Mouse (Mus musculus) liver, embryonic 11.5 days (tissue): ENCODE data around the gene 9930021J03Rik. TPM values are rescaled to one million over a fixed set of nuclear protein-coding genes. Genes with fewer than 3 reads are reported as not detected.

Experiments
- ATAC-seq: fragments of 200-750 bp; cut with Nextera tagmentation; replicated peaks from 2 replicates; pipeline ENCODE4 v1.8.0; 2017; ENCODE audit warnings: moderate number of reproducible peaks, mild to moderate bottlenecking, moderate TSS enrichment, moderate library complexity; ENCODE audit not compliant: low FRiP score
- DNase-seq: peaks from one replicate; pipeline ENCODE4 v3.0.0-alpha.2; 2017; ENCODE audit warnings: low spot score
- H3K27ac ChIP-seq: fragments of 300-500 bp; sonication (generic); 2 replicates; pipeline ENCODE4 v1.5.1; 2014; ENCODE audit warnings: mild to moderate bottlenecking, low read depth, low read length, control low read depth
- H3K27me3 ChIP-seq: fragments of 300-500 bp; sonication (generic); replicated peaks from 2 replicates; pipeline ENCODE4 v1.6.1; 2014; ENCODE audit warnings: low read length, mixed read lengths; ENCODE audit not compliant: control insufficient read depth, insufficient read depth
- H3K36me3 ChIP-seq: fragments of 300-500 bp; sonication (generic); 2 replicates; pipeline ENCODE4 v1.6.1; 2014; ENCODE audit warnings: mild to moderate bottlenecking, low read length, moderate library complexity, mixed read lengths; ENCODE audit not compliant: control insufficient read depth, insufficient read depth
- H3K4me1 ChIP-seq: fragments of 300-500 bp; sonication (generic); replicated peaks from 2 replicates; pipeline ENCODE4 v1.6.1; 2014; ENCODE audit warnings: low read length, mixed read lengths; ENCODE audit not compliant: control insufficient read depth, insufficient read depth
- H3K4me2 ChIP-seq: fragments of 300-500 bp; sonication (generic); 2 replicates; pipeline ENCODE4 v1.6.1; 2014; ENCODE audit warnings: mild to moderate bottlenecking, control low read depth, moderate library complexity
- H3K4me3 ChIP-seq: fragments of 300-500 bp; sonication (generic); 2 replicates; pipeline ENCODE4 v1.5.1; 2014; ENCODE audit warnings: low read depth, low read length, control low read depth
- H3K9ac ChIP-seq: fragments of 300-500 bp; sonication (generic); 2 replicates; pipeline ENCODE4 v1.6.1; 2014; ENCODE audit warnings: low read depth, low read length, control low read depth
- H3K9me3 ChIP-seq: fragments of 300-500 bp; sonication (generic); 2 replicates; pipeline ENCODE4 v1.6.1; 2016; ENCODE audit warnings: low read length, inconsistent platforms, mixed read lengths; ENCODE audit not compliant: control insufficient read depth
- WGBS: fragments of 180-500 bp; shearing (Covaris S2); extraction: QIAGEN DNeasy Blood & Tissue Kit; methylation state at CpG from one replicate; pipeline ENCODE4 v1.1.7; 2014; 5-methylcytosine and 5-hydroxymethylcytosine counted together
- polyA plus RNA-seq: library from polyadenylated mRNA; unstranded; fragments of >200 nt; fragmentation: Nextera tagmentation; extraction: Ambion mirVana; gene quantifications from 2 replicates; pipeline ENCODE4 v1.2.1, GENCODE M21; 2014

Gene 9930021J03Rik
- polyA plus RNA-seq, 1 experiment from 2014 or later = 5.2 TPM

DNA sequence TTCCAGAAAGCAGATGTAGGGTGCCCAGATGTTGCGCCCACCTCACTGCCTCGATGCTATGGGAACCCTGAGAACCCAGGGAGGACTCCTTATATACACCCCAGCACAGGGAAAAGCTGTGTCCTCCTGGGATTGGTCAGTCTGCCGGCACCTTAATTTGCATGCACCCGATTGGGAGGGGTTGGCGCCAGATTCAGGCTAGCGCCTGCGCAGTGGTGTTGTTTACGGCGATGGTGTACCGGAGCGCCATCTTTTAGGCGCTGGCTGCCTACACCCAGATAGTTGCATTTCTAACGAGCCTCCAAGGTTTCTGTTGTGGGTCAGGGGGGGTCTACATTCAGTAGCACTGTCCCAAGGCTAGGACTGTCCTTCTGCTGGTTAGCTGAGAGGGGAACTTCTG is 133.1 kb downstream of the 9930021J03Rik start:
- Histone ChIP-seq H3K4me1 (no peaks in the 10 kb centered on the region), H3K27me3 (no peaks in the 10 kb centered on the region), H3K4me3 (no peak overlapping the region), H3K36me3 (no peaks in the 10 kb centered on the region), H3K9me3 (no peaks in the 10 kb centered on the region), H3K9ac (no peak overlapping the region), H3K27ac (no peak overlapping the region), H3K4me2 (no peak overlapping the region)
- DNase-seq (no peak), ATAC-seq (no peak)
- 93% methylated on average over 13 of the region's 13 CpGs for WGBS

- no peak overlapping the region for H3K9ac ChIP-seq
- DNase-seq (no peak), ATAC-seq (no peak)
- no peaks in the 10 kb centered on the region for H3K9me3 ChIP-seq
- no peak overlapping the region for H3K27ac ChIP-seq
- 81% methylated on average over 2 of the region's 2 CpGs for WGBS
- H3K4me2 ChIP-seq = no peak overlapping the region
- no peaks in the 10 kb centered on the region for H3K36me3 ChIP-seq
- H3K4me1 ChIP-seq = peaks cover 3% of the 10 kb centered on the region; the same call in 1 of the 2 replicates
- no peak overlapping the region for H3K4me3 ChIP-seq
- H3K27me3 ChIP-seq = no peaks in the 10 kb centered on the region
Observed at GRCm38 (mm10) chr19:29671160-29671559, 134.6 kb downstream of the 9930021J03Rik start.

GRCm38 (mm10) chr19:29670247-29670646 is 135.5 kb downstream of the 9930021J03Rik start:
- no peaks in the 10 kb centered on the region for H3K9me3 ChIP-seq
- peaks cover 3% of the 10 kb centered on the region; the same call in 1 of the 2 replicates for H3K4me1 ChIP-seq
- no peak overlapping the region for H3K9ac ChIP-seq
- DNase-seq = no peak
- ATAC-seq = no peak
- 82% methylated on average over 6 of the region's 6 CpGs for WGBS
- no peak overlapping the region for H3K4me2 ChIP-seq
- no peaks in the 10 kb centered on the region for H3K27me3 ChIP-seq
- no peak overlapping the region for H3K4me3 ChIP-seq
- H3K36me3 ChIP-seq = no peaks in the 10 kb centered on the region
- H3K27ac ChIP-seq = no peak overlapping the region

GRCm38 (mm10) chr19:29668135-29668534 is 137.7 kb downstream of the 9930021J03Rik start:
- Histone ChIP-seq H3K4me2 (no peak overlapping the region), H3K4me1 (peaks cover 3% of the 10 kb centered on the region; the same call in 1 of the 2 replicates), H3K9ac (no peak overlapping the region), H3K27me3 (no peaks in the 10 kb centered on the region), H3K4me3 (no peak overlapping the region), H3K27ac (no peak overlapping the region), H3K36me3 (no peaks in the 10 kb centered on the region), H3K9me3 (no peaks in the 10 kb centered on the region)
- ATAC-seq (no peak), DNase-seq (no peak)
- 74% methylated on average over 7 of the region's 7 CpGs for WGBS

DNA sequence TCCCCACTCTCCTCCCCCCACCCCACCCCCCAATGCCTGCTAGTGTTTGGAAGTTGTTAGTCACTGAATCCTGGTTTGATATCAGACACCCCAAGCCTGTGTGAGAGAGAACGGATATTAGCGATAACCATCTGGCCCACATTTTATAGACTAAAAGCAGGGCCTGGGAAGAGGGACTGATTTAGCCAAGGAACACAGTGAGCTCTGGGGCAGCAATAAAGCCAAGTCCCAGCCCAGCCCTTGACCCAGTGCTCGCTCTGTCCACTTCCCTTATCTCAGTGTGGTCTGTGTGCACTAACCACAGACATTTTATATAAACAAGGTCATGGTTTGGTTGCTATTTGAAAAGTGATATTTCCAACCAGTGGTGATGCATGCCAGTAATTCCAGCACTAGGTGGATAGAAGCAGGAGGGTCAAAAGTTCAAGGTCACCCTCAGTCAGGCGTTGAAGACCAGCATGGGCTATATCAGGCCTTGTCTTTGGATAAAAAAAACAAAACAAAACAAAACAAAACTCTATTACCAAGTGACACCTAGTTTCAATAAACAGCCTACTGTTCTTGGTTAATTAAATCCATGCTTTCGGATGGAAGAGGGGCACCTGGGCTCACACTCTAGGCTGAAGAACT is 138.7 kb downstream of the 9930021J03Rik start:
- Histone ChIP-seq H3K9me3 (no peaks in the 10 kb centered on the region), H3K36me3 (no peaks in the 10 kb centered on the region), H3K4me3 (no peak overlapping the region), H3K27ac (no peak overlapping the region), H3K4me2 (no peak overlapping the region), H3K27me3 (no peaks in the 10 kb centered on the region), H3K4me1 (peaks cover 3% of the 10 kb centered on the region; the same call in 1 of the 2 replicates), H3K9ac (no peak overlapping the region)
- ATAC-seq (no peak), DNase-seq (no peak)
- WGBS = 59% methylated on average over 5 of the region's 5 CpGs

- H3K4me1 ChIP-seq = peaks cover 3% of the 10 kb centered on the region; the same call in 1 of the 2 replicates
- H3K36me3 ChIP-seq = no peaks in the 10 kb centered on the region
- WGBS = 60% methylated on average over 4 of the region's 4 CpGs
- H3K27ac ChIP-seq = no peak overlapping the region
- H3K4me2 ChIP-seq = no peak overlapping the region
- H3K27me3 ChIP-seq = no peaks in the 10 kb centered on the region; the same call in 1 of the 2 replicates
- no peak overlapping the region for H3K4me3 ChIP-seq
- ATAC-seq (no peak), DNase-seq (no peak)
- H3K9me3 ChIP-seq = no peaks in the 10 kb centered on the region
- no peak overlapping the region for H3K9ac ChIP-seq
Observed at GRCm38 (mm10) chr19:29666164-29666563, 139.6 kb downstream of the 9930021J03Rik start.

DNA sequence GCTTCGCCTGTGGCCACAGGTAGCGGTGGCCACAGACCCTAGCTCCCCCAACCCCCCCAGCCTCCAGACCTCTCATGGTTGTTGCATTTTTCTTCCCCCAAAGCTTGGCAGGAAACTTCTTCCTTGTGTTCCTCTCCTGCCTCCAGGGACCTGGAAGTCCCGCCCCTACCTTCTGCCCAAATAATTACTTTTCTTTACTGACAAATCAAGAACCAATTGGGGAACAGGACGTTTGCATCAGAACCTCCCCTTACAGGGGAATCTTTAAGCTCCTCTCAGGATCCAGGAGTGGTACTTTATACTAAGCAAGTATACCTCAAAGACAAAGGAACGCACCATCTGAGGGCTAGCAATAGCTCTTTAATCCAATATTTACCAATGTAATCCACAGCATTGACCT is 140.9 kb downstream of the 9930021J03Rik start:
- Histone ChIP-seq H3K4me2 (no peak overlapping the region), H3K9me3 (no peaks in the 10 kb centered on the region), H3K4me3 (no peak overlapping the region), H3K27me3 (no peaks in the 10 kb centered on the region; the same call in 1 of the 2 replicates), H3K36me3 (no peaks in the 10 kb centered on the region), H3K9ac (no peak overlapping the region), H3K4me1 (peaks cover 3% of the 10 kb centered on the region; the same call in 1 of the 2 replicates), H3K27ac (no peak overlapping the region)
- DNase-seq (no peak), ATAC-seq (no peak)
- WGBS = 76% methylated on average over 5 of the region's 5 CpGs

Other genes starting within 250 kb of the 9930021J03Rik start
- 15.9 and 18.6 TPM in 2 replicates for gene Ermp1, start 157.6 kb downstream of the 9930021J03Rik start, polyA plus RNA-seq
- gene Mlana, start 108.2 kb downstream of the 9930021J03Rik start, polyA plus RNA-seq = not detected in 2 replicates
- gene Ranbp6, start 7.0 kb upstream of the 9930021J03Rik start, polyA plus RNA-seq = 14.9 and 16.2 TPM in 2 replicates
- gene Il33, start 119.1 kb upstream of the 9930021J03Rik start, polyA plus RNA-seq = 0.27 and 0.31 TPM in 2 replicates
- gene Trpd52l3, start 197.8 kb upstream of the 9930021J03Rik start, polyA plus RNA-seq = not detected in 2 replicates
- gene Uhrf2, start 224.5 kb upstream of the 9930021J03Rik start, polyA plus RNA-seq = 58.6 and 65.9 TPM in 2 replicates